Mouse (Mus musculus) left cerebral cortex, postnatal 14 days (tissue): ENCODE results near the gene Sult1e1. TPM values are rescaled to one million over a fixed set of nuclear protein-coding genes. Genes with fewer than 3 reads are reported as not detected.

ENCODE experiments used
- microRNA-seq, 2 experiments: library from miRNA; unstranded; fragments of <30 nt; microRNA quantifications; one replicate each; pipeline ENCODE4 v1.2.0; 2022
- total RNA-seq, 2 experiments: library from RNA; stranded (reverse); gene quantifications; 2 replicates each; pipeline ENCODE4 v1.2.3; 2021

The Sult1e1 gene
- total RNA-seq, 2 experiments from 2014 or later = not detected

Small RNAs within 50 kb of the gene (microRNA-seq; reads per million reads assigned to microRNA genes)
- 0 reads per million in 2 experiments for gene Mir3969

Other genes starting within 250 kb of the Sult1e1 start
- not detected for gene Ugt2b38, start 167.4 kb downstream of the Sult1e1 start, total RNA-seq
- gene Ugt2a2, start 109.3 kb downstream of the Sult1e1 start, total RNA-seq = not detected
- gene Gm43638, start 104.8 kb downstream of the Sult1e1 start, total RNA-seq = not detected
- not detected for gene Ugt2a1, start 100.7 kb downstream of the Sult1e1 start, total RNA-seq
- gene Sult1b1, start 53.4 kb downstream of the Sult1e1 start, total RNA-seq = not detected
- gene Sult1d1, start 22.6 kb downstream of the Sult1e1 start, total RNA-seq = not detected
- gene Csn1s1, start 74.6 kb upstream of the Sult1e1 start, total RNA-seq = not detected
- not detected for gene Csn2, start 108.0 kb upstream of the Sult1e1 start, total RNA-seq
- not detected for gene Csn1s2a, start 183.0 kb upstream of the Sult1e1 start, total RNA-seq
- gene Csn1s2b, start 216.5 kb upstream of the Sult1e1 start, total RNA-seq = not detected
- not detected for gene Prr27, start 234.1 kb upstream of the Sult1e1 start, total RNA-seq